Mouse (Mus musculus): Measurements from ENCODE around the gene Tns2. TPM values are rescaled to one million over a fixed set of nuclear protein-coding genes. Genes with fewer than 3 reads are reported as not detected.

Tns2 gene
- polyA plus RNA-seq, 1 experiment from 2014 or later = 40.1 TPM

DNA sequence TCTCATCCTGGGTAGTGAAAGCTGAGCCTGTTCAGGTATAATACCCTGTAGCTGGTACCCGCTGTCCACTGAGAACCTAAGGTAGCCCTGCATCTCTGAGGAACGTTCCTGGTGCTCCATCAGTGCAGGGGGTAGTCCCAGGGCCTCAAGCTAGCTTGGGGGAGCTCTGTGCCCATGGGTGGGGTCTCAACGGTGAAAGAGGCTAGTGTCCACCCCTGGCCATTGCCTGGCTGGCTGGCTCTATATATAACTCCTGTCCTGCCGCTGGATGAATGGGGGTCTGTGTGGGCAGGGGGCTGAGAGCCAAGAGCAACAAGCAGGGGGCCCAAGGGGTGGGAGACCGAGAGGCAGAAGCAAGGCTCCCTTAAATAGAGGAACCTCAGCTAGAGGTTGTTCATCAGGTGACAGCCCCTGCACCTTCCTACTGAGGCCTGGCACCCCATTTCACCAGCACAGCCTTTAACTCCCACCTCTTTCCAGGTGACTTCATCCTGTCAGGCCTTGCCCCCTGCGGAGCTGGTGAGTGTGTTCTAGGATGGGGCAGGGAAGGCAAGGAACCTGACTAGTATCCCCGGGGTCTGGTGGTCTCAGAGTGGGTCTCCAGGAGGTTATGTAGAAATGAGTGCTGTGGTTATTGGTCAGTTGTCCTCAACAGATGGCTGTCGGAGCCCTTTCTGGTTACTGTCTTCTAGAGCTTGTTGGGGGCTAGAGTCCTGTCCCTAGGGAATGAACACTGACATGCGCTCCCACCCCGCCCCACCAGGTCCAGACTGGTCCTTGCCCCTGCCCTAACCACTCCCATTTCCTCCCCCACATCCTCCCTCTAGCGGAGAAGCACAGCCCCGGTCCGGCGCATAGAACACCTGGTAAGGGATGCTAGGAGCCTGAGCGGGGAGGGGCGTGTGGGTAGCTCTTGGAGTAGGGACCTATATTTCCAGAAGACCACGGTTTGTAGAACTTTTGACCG, 5.8 kb downstream of the Tns2 start:
- no peak; the same call in 1 of the 2 replicates for ATAC-seq (ENCODE audit: insufficient number of reproducible peaks, insufficient read depth, low FRiP score, low TSS enrichment, low read depth)
- H3K27me3 ChIP-seq = peaks cover 13% of the 10 kb centered on the region
- WGBS = 34% methylated on average over 18 of the region's 18 CpGs
- peaks cover 60% of the 10 kb centered on the region for H3K36me3 ChIP-seq
- peaks cover 84% of the 10 kb centered on the region for H3K4me1 ChIP-seq
- H3K9ac ChIP-seq = peak overlapping the region; percentile 40; the same call in 1 of the 2 replicates
- peak overlapping the region; percentile 52 for H3K4me2 ChIP-seq
- peak overlapping the region; percentile 23 for H3K4me3 ChIP-seq
- H3K9me3 ChIP-seq = no peaks in the 10 kb centered on the region
- H3K27ac ChIP-seq = peak overlapping the region; percentile 99

DNA sequence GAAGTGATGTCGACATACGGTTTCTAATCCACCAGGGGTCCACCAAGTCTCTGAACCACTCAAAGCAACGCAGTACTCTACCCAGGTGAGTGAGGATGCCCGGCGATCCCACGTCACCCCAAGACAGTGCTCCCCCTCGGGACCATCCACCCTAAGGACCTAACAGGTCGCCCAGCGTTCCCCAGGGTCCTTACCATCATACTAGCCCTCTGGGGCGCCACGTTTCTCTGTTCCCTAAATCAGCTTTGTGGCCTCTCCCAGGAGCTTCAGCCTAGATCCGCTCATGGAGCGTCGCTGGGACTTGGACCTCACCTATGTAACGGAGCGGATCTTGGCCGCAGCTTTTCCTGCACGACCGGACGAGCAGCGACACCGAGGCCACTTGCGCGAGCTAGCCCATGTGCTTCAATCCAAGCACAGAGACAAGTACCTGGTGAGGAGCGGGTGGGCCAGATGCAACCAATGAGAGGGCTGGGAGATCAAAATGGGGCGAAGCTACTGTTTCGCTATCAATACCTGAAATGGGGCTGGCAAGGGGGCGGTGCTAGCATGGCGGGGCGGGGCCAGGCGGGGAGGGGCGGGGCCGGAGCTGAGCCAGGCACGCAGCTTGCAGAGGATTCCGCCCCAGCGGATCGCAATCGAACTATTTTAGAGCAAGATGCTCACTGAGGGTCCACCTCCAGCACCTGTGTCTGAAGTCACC, 6.7 kb downstream of the Tns2 start:
- Histone ChIP-seq H3K27me3 (peaks cover 13% of the 10 kb centered on the region), H3K4me1 (peaks cover 76% of the 10 kb centered on the region), H3K9me3 (no peaks in the 10 kb centered on the region), H3K9ac (0 out of 2 replicates have a peak overlapping the region, but pooled peaks have one; percentile 36), H3K36me3 (peaks cover 68% of the 10 kb centered on the region), H3K4me3 (peak overlapping the region; percentile 23), H3K27ac (0 out of 2 replicates have a peak overlapping the region, but pooled peaks have one; percentile 99), H3K4me2 (peak overlapping the region; percentile 52)
- WGBS = 18% methylated on average over 38 of the region's 38 CpGs
- no peak for ATAC-seq (ENCODE audit: insufficient number of reproducible peaks, insufficient read depth, low FRiP score, low TSS enrichment, low read depth)

DNA sequence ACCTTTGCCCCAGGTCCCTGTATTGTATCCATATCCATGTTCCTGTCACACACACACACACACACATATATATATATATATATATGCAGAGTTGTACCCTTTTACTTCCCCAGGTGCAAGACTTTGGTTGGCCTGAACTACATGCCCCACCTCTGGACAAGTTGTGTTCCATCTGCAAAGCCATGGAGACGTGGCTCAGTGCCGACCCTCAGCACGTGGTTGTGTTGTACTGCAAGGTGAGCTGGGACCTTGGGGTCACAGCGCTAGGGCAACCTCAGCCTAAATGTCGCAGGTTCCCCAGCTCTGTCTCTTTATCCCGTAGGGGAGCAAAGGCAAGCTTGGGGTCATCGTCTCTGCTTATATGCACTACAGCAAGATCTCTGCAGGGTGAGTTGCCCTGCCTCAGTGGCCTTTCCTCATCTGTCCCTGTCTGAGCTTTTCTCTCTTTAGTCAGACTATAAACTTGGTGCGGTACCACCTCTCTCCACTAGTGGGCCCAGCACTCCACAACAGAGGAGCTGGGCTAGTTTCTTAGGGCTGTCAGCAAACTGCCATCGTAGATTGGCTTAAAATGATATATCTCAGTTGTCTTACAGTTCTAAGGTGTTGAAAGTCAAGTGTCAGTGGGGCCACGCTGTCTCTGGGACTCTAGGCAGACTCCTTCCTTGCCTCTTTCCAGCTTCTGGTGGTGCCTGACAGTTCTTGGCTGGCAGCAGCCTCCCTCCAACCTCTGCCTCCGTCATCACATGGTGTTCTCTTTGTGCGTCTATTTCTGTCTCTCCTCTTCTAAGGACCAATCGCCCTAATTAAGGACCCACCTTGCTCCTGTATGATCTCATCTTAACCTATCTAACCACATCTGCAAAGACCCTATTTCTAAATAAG, 7.7 kb downstream of the Tns2 start:
- H3K4me2 ChIP-seq = peak overlapping the region; percentile 52
- WGBS = 41% methylated on average over 13 of the region's 13 CpGs
- no peak overlapping the region for H3K9ac ChIP-seq
- H3K27ac ChIP-seq = 0 out of 2 replicates have a peak overlapping the region, but pooled peaks have one; percentile 62
- peaks cover 79% of the 10 kb centered on the region for H3K36me3 ChIP-seq
- H3K4me3 ChIP-seq = no peak overlapping the region
- H3K27me3 ChIP-seq = peaks cover 13% of the 10 kb centered on the region
- H3K9me3 ChIP-seq = no peaks in the 10 kb centered on the region
- peaks cover 65% of the 10 kb centered on the region for H3K4me1 ChIP-seq
- no peak for ATAC-seq (ENCODE audit: insufficient number of reproducible peaks, insufficient read depth, low FRiP score, low TSS enrichment, low read depth)

DNA sequence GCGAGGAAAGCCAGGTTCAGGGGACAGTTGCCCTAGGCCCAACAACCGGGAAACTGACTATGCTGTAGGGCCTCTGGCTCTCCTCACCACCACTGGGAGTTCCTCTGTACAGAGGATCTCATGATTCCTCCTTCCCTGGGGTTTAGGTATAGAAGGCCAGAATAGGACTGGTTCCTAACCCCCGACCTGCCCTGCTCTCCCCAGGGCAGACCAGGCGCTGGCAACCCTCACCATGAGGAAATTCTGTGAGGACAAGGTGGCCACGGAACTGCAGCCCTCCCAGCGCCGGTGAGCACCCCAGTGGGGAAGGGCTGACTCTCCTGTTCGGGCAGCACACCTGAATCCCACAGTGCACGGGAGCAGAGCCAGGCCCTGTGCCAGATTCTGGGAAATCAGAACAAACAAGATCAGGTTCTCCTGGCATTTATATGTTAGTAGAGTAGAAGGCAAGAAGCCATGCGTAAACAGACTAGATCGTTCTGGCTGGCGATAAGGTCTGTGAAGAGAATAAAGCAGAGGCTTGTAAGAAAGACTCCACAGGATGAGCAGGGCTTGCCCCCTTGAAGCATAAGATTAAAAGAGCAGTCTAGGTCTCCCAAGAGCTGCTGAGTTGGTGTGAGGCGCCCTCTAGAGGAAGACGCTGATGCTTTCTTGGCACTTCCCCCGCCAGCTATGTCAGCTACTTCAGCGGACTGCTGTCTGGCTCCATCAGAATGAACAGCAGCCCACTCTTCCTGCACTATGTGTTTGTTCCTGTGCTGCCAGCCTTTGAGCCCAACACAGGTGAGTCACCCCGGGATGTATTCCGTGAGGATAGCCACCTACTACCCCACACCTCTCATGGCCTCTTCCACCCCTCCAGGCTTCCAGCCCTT, 8.7 kb downstream of the Tns2 start:
- 55% methylated on average over 18 of the region's 18 CpGs for WGBS
- ATAC-seq (ENCODE audit: insufficient number of reproducible peaks, insufficient read depth, low FRiP score, low TSS enrichment, low read depth) = no peak

DNA sequence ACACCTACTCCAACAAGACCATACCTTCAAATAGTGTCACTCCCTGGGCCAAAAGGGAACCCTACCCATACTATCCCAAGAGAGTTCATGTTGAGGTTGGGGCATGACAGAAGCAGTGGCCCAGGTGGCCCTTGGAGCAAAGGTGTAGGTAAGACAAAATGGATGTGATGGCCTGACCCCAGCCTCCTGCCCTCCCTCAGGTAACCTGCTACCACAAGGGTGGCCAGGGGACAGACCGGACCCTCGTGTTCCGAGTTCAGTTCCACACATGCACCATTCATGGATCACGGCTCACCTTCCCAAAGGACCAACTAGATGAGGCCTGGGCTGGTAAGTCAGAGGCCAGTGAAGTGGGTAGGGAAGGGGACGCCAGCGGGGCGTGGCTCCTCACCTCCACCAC, 10.1 kb downstream of the Tns2 start:
- Histone ChIP-seq H3K4me1 (peaks cover 43% of the 10 kb centered on the region), H3K9ac (no peak overlapping the region), H3K27me3 (peaks cover 13% of the 10 kb centered on the region), H3K4me3 (no peak overlapping the region), H3K9me3 (no peaks in the 10 kb centered on the region), H3K27ac (no peak overlapping the region), H3K36me3 (peaks cover 99% of the 10 kb centered on the region), H3K4me2 (no peak overlapping the region)
- WGBS = 91% methylated on average over 7 of the region's 7 CpGs
- no peak for ATAC-seq (ENCODE audit: insufficient number of reproducible peaks, insufficient read depth, low FRiP score, low TSS enrichment, low read depth)

More for the DNA sequence above, 8.7 kb downstream of the Tns2 start:
- Histone ChIP-seq H3K4me1 (peaks cover 56% of the 10 kb centered on the region), H3K9me3 (no peaks in the 10 kb centered on the region), H3K9ac (peak overlapping the region; percentile 40; the same call in 1 of the 2 replicates), H3K4me3 (no peak overlapping the region), H3K27me3 (peaks cover 13% of the 10 kb centered on the region), H3K27ac (peak overlapping the region; percentile 62), H3K36me3 (peaks cover 88% of the 10 kb centered on the region), H3K4me2 (0 out of 2 replicates have a peak overlapping the region, but pooled peaks have one; percentile 11)

DNA sequence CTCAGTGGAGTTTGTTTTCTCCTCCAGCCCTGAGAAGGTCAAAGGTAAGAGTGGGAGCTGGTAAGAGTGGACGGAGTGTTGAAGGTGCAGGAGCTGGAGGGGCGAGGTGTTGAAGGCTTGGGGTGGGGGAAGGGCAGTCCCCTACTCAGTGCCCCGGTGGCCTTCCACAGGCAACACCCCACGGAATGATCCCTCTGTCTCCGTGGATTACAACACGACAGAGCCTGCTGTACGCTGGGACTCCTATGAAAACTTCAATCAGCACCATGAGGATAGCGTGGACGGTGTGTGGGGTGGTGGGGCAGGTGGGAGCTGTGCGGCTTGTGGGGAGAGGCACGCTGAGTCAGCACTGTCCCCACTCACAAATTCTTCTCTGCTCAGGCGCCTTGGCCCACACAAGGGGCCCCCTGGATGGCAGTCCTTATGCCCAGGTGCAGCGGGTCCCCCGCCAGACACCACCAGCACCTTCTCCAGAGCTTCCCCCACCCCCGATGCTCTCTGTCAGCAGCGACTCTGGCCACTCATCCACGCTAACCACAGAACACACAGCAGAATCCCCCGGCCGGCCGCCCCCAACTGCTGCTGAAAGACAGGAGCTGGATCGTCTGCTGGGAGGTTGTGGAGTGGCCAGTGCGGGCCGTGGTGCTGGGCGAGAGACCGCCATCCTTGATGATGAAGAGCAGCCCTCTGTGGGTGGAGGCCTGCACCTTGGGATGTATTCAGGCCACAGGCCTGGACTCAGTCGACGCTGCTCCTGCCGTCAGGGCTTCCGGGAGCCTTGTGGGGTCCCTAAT, 10.7 kb downstream of the Tns2 start:
- 81% methylated on average over 29 of the region's 29 CpGs for WGBS
- Histone ChIP-seq H3K36me3 (peaks cover 99% of the 10 kb centered on the region), H3K4me2 (no peak overlapping the region), H3K9ac (no peak overlapping the region), H3K27ac (no peak overlapping the region), H3K4me3 (no peak overlapping the region), H3K27me3 (peaks cover 10% of the 10 kb centered on the region), H3K4me1 (peaks cover 38% of the 10 kb centered on the region), H3K9me3 (no peaks in the 10 kb centered on the region)
- ATAC-seq (ENCODE audit: insufficient number of reproducible peaks, insufficient read depth, low FRiP score, low TSS enrichment, low read depth) = no peak

DNA sequence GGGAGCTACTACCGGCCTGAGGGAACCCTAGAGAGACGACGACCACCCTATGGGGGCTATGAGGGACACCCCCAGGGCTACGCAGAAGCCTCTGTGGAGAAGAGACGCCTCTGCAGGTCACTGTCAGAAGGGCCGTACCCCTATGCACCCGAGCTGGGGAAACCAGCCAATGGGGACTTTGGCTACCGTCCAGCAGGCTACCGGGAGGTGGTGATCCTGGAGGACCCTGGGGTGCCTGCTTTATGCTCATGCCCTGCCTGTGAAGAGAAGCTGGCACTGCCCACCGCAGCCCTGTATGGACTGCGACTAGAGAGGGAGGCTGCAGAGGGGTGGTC, 11.2 kb downstream of the Tns2 start:
- Histone ChIP-seq H3K9me3 (no peaks in the 10 kb centered on the region), H3K27me3 (peaks cover 5% of the 10 kb centered on the region; the same call in 1 of the 2 replicates), H3K4me2 (no peak overlapping the region), H3K4me1 (peaks cover 38% of the 10 kb centered on the region), H3K27ac (no peak overlapping the region), H3K9ac (no peak overlapping the region), H3K36me3 (peaks cover 99% of the 10 kb centered on the region), H3K4me3 (no peak overlapping the region)
- no peak for ATAC-seq (ENCODE audit: insufficient number of reproducible peaks, insufficient read depth, low FRiP score, low TSS enrichment, low read depth)
- 89% methylated on average over 11 of the region's 11 CpGs for WGBS

DNA sequence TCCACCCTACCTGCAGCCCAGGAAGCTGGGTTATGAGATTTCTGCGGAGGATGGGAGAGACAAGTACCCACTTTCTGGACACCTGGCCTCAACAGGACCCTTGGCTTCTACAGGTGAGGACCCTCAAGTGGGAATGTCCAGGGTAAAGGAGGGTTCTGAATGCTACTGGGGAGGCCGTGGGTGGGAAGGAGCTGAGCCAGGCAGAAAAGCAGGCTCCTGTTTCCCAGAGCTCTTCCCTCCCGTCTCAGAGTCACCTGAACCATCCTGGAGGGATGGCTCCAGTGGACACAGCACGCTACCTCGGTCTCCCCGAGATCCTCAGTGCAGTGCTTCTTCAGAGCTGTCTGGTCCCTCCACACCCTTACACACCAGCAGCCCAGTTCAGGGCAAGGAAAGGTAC, 12.0 kb downstream of the Tns2 start:
- no peaks in the 10 kb centered on the region for H3K9me3 ChIP-seq
- no peak for ATAC-seq (ENCODE audit: insufficient number of reproducible peaks, insufficient read depth, low FRiP score, low TSS enrichment, low read depth)
- no peak overlapping the region; the same call in 1 of the 2 replicates for H3K27ac ChIP-seq
- H3K4me2 ChIP-seq = no peak overlapping the region
- WGBS = 90% methylated on average over 6 of the region's 6 CpGs
- H3K9ac ChIP-seq = no peak overlapping the region
- no peak overlapping the region for H3K4me3 ChIP-seq
- peaks cover 99% of the 10 kb centered on the region for H3K36me3 ChIP-seq
- H3K4me1 ChIP-seq = peaks cover 38% of the 10 kb centered on the region
- H3K27me3 ChIP-seq = no peaks in the 10 kb centered on the region

DNA sequence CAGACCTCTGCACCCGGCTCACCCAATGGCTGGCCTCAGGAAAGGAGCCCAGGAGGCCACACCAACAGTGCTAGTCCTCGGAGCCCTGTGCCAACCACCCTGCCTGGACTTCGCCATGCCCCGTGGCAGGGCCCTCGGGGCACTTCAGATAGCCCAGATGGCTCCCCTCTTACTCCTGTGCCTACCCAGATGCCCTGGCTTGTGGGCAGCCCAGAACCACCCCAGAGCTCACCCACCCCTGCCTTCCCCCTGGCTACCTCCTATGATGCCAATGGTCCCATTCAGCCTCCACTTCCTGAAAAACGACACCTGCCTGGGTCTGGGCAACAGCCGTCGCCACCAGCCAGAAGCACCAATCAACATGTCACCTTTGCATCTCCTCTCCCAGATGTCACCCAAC, 12.6 kb downstream of the Tns2 start:
- no peaks in the 10 kb centered on the region for H3K9me3 ChIP-seq
- H3K4me2 ChIP-seq = no peak overlapping the region
- H3K4me3 ChIP-seq = no peak overlapping the region
- H3K36me3 ChIP-seq = peaks cover 98% of the 10 kb centered on the region
- H3K9ac ChIP-seq = no peak overlapping the region
- 69% methylated on average over 8 of the region's 8 CpGs for WGBS
- H3K27ac ChIP-seq = no peak overlapping the region; the same call in 1 of the 2 replicates
- H3K4me1 ChIP-seq = peaks cover 38% of the 10 kb centered on the region
- no peak for ATAC-seq (ENCODE audit: insufficient number of reproducible peaks, insufficient read depth, low FRiP score, low TSS enrichment, low read depth)
- no peaks in the 10 kb centered on the region for H3K27me3 ChIP-seq

DNA sequence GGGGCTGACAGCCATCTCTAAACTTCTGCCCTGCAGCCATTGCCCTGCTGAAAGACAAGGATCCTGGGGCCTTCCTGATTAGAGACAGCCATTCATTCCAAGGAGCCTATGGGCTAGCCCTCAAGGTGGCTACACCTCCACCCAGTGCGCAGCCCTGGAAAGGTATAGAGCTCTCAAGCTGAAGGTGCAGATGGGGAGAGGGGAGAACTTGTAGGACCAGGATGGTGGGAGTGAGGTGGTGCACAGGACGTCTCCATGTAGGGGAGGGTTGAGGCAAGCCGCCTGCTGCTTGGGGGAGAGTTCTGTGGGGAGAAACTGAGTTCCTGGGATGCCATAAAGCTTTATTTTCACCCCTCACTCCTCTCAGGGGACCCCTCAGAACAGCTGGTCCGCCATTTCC, 13.5 kb downstream of the Tns2 start:
- Histone ChIP-seq H3K4me2 (no peak overlapping the region), H3K9ac (no peak overlapping the region), H3K27ac (no peak overlapping the region; the same call in 1 of the 2 replicates), H3K27me3 (no peaks in the 10 kb centered on the region), H3K4me1 (peaks cover 38% of the 10 kb centered on the region), H3K9me3 (no peaks in the 10 kb centered on the region), H3K36me3 (peaks cover 99% of the 10 kb centered on the region), H3K4me3 (no peak overlapping the region)
- WGBS = 71% methylated on average over 4 of the region's 4 CpGs
- no peak for ATAC-seq (ENCODE audit: insufficient number of reproducible peaks, insufficient read depth, low FRiP score, low TSS enrichment, low read depth)
